Mouse (Mus musculus) limb, embryonic 14.5 days (tissue): ENCODE results near the gene Itgb7. TPM values are rescaled to one million over a fixed set of nuclear protein-coding genes. Genes with fewer than 3 reads are reported as not detected.

Source experiments
- ATAC-seq: fragments of 200-750 bp; cut with Nextera tagmentation; 2 replicates; pipeline ENCODE4 v1.8.0; 2017; ENCODE audit warnings: low read depth, moderate number of reproducible peaks, moderate TSS enrichment; ENCODE audit not compliant: low FRiP score
- DNase-seq: peaks from one replicate; pipeline ENCODE4 v3.0.0-alpha.2; 2015; ENCODE audit warnings: low spot score
- H3K27ac ChIP-seq: fragments of 300-500 bp; sonication (generic); replicated peaks from 2 replicates; pipeline ENCODE4 v1.5.1; 2014; ENCODE audit warnings: low read depth, mild to moderate bottlenecking, low read length, moderate library complexity, mixed read lengths
- H3K27me3 ChIP-seq: fragments of 300-500 bp; sonication (generic); 2 replicates; pipeline ENCODE4 v1.6.1; 2014; ENCODE audit warnings: low read length, mixed read lengths; ENCODE audit not compliant: control insufficient read depth, insufficient read depth
- H3K36me3 ChIP-seq: fragments of 300-500 bp; sonication (generic); 2 replicates; pipeline ENCODE4 v1.6.1; 2014; ENCODE audit warnings: mild to moderate bottlenecking, low read length, moderate library complexity, mixed read lengths; ENCODE audit not compliant: control insufficient read depth, insufficient read depth
- H3K4me1 ChIP-seq: fragments of 300-500 bp; sonication (generic); 2 replicates; pipeline ENCODE4 v1.6.1; 2014; ENCODE audit warnings: antibody characterized with exemption, low read length, mixed read lengths; ENCODE audit not compliant: control insufficient read depth, insufficient read depth
- H3K4me2 ChIP-seq: fragments of 300-500 bp; sonication (generic); replicated peaks from 2 replicates; pipeline ENCODE4 v1.6.1; 2014; ENCODE audit warnings: low read depth, mild to moderate bottlenecking, low read length, moderate library complexity; ENCODE audit not compliant: severe bottlenecking
- H3K4me3 ChIP-seq: fragments of 300-500 bp; sonication (generic); replicated peaks from 2 replicates; pipeline ENCODE4 v1.5.1; 2014; ENCODE audit warnings: low read length
- H3K9ac ChIP-seq: fragments of 300-500 bp; sonication (generic); 2 replicates; pipeline ENCODE4 v1.6.1; 2014; ENCODE audit warnings: mild to moderate bottlenecking, low read depth, low read length, moderate library complexity; ENCODE audit not compliant: severe bottlenecking
- H3K9me3 ChIP-seq: fragments of 300-500 bp; sonication (generic); 2 replicates; pipeline ENCODE4 v1.6.1; 2016; ENCODE audit warnings: low read length; ENCODE audit not compliant: control insufficient read depth
- POLR2A ChIP-seq: fragments of 200-500 bp; IDR thresholded peaks from 2 replicates; pipeline ENCODE4 v1.8.0; 2012; ENCODE audit warnings: inconsistent platforms, mild to moderate bottlenecking, moderate library complexity, borderline replicate concordance; ENCODE audit not compliant: insufficient read depth, insufficient read length; ENCODE audit errors: extremely low read depth
- WGBS: fragments of 180-500 bp; shearing (Covaris S2); extraction: QIAGEN DNeasy Blood & Tissue Kit; methylation state at CpG from one replicate; pipeline ENCODE4 v1.1.7; 2014; 5-methylcytosine and 5-hydroxymethylcytosine counted together
- polyA plus RNA-seq, 2 experiments: library from polyadenylated mRNA; depleted of rRNA in 1 of 2; stranded (reverse) in 1 of 2; unstranded in 1 of 2; fragments of >200 nt; fragmentation: Nextera tagmentation in 1 of 2; extraction: Ambion mirVana in 1 of 2; gene quantifications; 2 replicates each; pipeline versions ENCODE4 v1.2.1 to v1.2.3; 2012 to 2014

Itgb7 gene
- polyA plus RNA-seq, 2 experiments, result 2.7 to 4.2 TPM

DNA sequence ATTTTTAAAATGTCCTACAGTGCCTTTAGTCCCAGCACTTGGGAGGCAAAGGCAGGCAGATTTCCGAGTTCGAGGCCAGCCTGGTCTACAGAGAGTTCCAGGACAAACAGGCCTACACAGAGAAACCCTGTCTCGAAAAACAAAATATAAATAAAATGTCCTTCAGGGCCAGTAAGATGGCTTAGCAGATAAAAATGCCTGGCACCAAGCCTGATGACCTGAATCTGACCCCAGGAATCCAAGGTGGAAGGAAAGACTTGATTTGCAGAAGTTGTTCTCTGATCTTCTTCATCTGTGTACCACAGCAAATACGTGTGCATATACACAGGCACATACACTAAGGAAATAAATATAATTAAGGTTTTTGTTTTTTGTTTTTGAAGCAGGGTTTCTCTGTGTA is 36.4 kb downstream of the Itgb7 start:
- WGBS, result 81% methylated on average over 4 of the region's 4 CpGs
- H3K4me2 ChIP-seq, result no peak overlapping the region
- no peak overlapping the region for H3K27ac ChIP-seq

DNA sequence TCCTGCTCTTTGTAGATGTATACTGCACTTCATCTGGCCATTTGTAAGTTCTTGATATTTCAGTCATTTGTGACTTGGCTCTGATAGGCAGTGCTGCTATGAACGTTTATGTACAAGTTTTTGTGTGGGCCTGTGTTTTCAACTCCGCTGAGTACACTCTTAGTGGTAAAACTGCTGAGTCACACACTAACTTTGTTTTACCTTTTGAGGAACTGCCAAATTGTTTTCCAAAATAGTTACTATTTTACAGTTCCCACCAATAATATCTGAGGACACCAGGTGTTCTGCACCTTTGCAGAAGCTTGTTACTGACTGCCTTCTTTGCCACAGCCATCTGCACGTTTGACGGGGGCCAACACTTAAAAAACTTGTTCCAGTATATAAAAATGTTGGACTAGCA is 37.3 kb downstream of the Itgb7 start:
- ATAC-seq (no peak), DNase-seq (no peak)
- Histone ChIP-seq H3K4me2 (no peak overlapping the region), H3K9ac (no peak overlapping the region), H3K4me3 (no peak overlapping the region), H3K36me3 (0 out of 2 replicates have a peak, but pooled peaks cover 8% of the 10 kb centered on the region), H3K9me3 (no peaks in the 10 kb centered on the region), H3K27ac (no peak overlapping the region), H3K4me1 (0 out of 2 replicates have a peak, but pooled peaks cover 4% of the 10 kb centered on the region), H3K27me3 (no peaks in the 10 kb centered on the region)
- no peak for TF ChIP-seq POLR2A
- WGBS, result 68% methylated on average over 4 of the region's 4 CpGs

More for the DNA sequence above, 36.4 kb downstream of the Itgb7 start:
- 0 out of 2 replicates have a peak, but pooled peaks cover 11% of the 10 kb centered on the region for H3K36me3 ChIP-seq
- H3K4me3 ChIP-seq, result no peak overlapping the region
- DNase-seq (no peak), ATAC-seq (no peak)
- no peak overlapping the region for H3K9ac ChIP-seq
- TF ChIP-seq POLR2A, result no peak
- H3K27me3 ChIP-seq, result no peaks in the 10 kb centered on the region
- H3K4me1 ChIP-seq, result 0 out of 2 replicates have a peak, but pooled peaks cover 4% of the 10 kb centered on the region
- H3K9me3 ChIP-seq, result no peaks in the 10 kb centered on the region

DNA sequence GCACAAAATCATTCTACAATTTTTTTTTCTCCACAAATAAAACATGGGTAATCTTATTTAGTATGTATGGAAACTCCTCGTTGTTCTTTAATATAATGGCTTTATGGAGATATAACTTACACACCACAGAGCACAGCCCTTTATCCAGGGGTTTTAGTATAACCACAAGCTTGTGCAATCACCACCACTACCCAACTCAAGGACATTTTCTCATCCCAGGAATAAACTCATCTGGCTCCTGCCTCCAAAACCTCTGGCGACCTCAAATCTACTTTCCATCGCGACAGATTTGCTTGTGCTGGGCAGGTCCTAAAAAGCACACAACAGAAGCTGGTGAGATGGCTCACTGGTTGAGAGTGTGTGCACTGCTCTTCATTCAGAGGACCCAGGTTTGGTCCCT is 38.1 kb downstream of the Itgb7 start:
- no peak overlapping the region for H3K4me3 ChIP-seq
- no peak for TF ChIP-seq POLR2A
- no peak overlapping the region for H3K4me2 ChIP-seq
- 76% methylated on average over 4 of the region's 4 CpGs for WGBS
- H3K4me1 ChIP-seq, result 0 out of 2 replicates have a peak, but pooled peaks cover 4% of the 10 kb centered on the region
- ATAC-seq (no peak), DNase-seq (no peak)
- no peaks in the 10 kb centered on the region for H3K36me3 ChIP-seq
- H3K9me3 ChIP-seq, result no peaks in the 10 kb centered on the region
- H3K27me3 ChIP-seq, result no peaks in the 10 kb centered on the region
- H3K9ac ChIP-seq, result no peak overlapping the region
- H3K27ac ChIP-seq, result no peak overlapping the region

DNA sequence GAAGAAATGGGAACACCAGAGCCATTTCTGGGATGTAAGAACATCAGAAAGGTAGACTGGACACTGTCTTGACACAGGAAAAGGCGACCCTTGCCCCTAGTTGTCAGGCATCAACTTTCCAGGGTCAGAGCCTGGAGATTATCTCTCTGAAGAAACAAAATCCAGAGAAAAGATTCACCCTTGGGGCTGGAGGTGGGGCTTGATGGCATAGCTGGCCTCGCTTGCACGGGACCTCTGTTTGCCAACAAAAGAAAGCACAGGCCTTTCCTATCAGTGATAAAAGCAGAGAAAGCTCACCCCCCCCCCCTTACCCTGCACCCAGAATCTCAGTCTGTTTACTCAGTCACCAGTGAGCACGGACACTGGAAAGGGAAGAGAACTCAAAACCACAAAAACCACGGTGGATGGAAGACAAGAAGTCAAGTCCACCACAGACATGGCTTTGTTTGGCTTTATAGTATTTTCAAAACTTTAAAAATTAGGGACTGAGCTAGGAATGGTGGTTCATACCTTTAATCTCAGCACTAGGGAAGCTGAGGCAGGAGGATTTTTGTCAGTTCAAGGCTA is 38.8 kb downstream of the Itgb7 start:
- TF ChIP-seq POLR2A, result no peak
- DNase-seq (no peak), ATAC-seq (no peak)
- 73% methylated on average over 5 of the region's 5 CpGs for WGBS
- no peak overlapping the region for H3K27ac ChIP-seq
- H3K36me3 ChIP-seq, result no peaks in the 10 kb centered on the region; the same call in 1 of the 2 replicates
- H3K27me3 ChIP-seq, result no peaks in the 10 kb centered on the region
- H3K4me3 ChIP-seq, result no peak overlapping the region
- no peak overlapping the region for H3K4me2 ChIP-seq
- H3K4me1 ChIP-seq, result 0 out of 2 replicates have a peak, but pooled peaks cover 4% of the 10 kb centered on the region
- no peaks in the 10 kb centered on the region for H3K9me3 ChIP-seq
- no peak overlapping the region for H3K9ac ChIP-seq

- Histone ChIP-seq H3K9ac (no peak overlapping the region), H3K4me1 (0 out of 2 replicates have a peak, but pooled peaks cover 4% of the 10 kb centered on the region), H3K27me3 (no peaks in the 10 kb centered on the region), H3K27ac (no peak overlapping the region), H3K4me2 (no peak overlapping the region), H3K4me3 (no peak overlapping the region), H3K9me3 (no peaks in the 10 kb centered on the region), H3K36me3 (peaks cover 3% of the 10 kb centered on the region)
- WGBS, result 76% methylated on average over 7 of the region's 7 CpGs
- ATAC-seq (no peak), DNase-seq (no peak)
- no peak for TF ChIP-seq POLR2A
Observed at GRCm38 (mm10) chr15:102192271-102192812, 39.4 kb downstream of the Itgb7 start.
